Mouse (Mus musculus): ENCODE measurements around the gene Elp4. TPM values are rescaled to one million over a fixed set of nuclear protein-coding genes. Genes with fewer than 3 reads are reported as not detected.

Gene Elp4
- polyA plus RNA-seq, 1 experiment from 2014 or later, result 22.0 TPM

GRCm38 (mm10) chr2:105656456-105656855 is 247.9 kb downstream of the Elp4 start:
- no peak overlapping the region for H3K4me2 ChIP-seq
- ATAC-seq (replicated peaks; ENCODE audit: insufficient number of reproducible peaks, low FRiP score, low TSS enrichment), result no peak
- no peaks in the 10 kb centered on the region for H3K36me3 ChIP-seq (ENCODE audit: control insufficient read depth, insufficient read depth, low read length)
- no peaks in the 10 kb centered on the region for H3K9me3 ChIP-seq (replicated peaks; ENCODE audit: control insufficient read depth, low read length)
- H3K4me1 ChIP-seq (ENCODE audit: control insufficient read depth, insufficient read depth, low read length), result peaks cover 5% of the 10 kb centered on the region; the same call in 1 of the 2 replicates
- 76% methylated on average over 8 of the region's 8 CpGs for whole genome bisulfite sequencing (ENCODE audit: insufficient replicate concordance)
- H3K9ac ChIP-seq (ENCODE audit: low read depth, low read length), result no peak overlapping the region
- peaks cover 56% of the 10 kb centered on the region for H3K27me3 ChIP-seq (ENCODE audit: control insufficient read depth, insufficient read depth, low read length)
- H3K4me3 ChIP-seq (ENCODE audit: low read depth, low read length), result no peak overlapping the region
- no peak overlapping the region for H3K27ac ChIP-seq (ENCODE audit: low read depth, low read length)

Other genes starting within 250 kb of the Elp4 start
- gene Pax6, start 235.7 kb downstream of the Elp4 start, polyA plus RNA-seq (2014; fragmentation: Nextera tagmentation; extraction: Ambion mirVana), result 0.37 and 0.82 TPM in 2 replicates
- 111 and 113 TPM in 2 replicates for gene Immp1l, start 74 bp upstream of the Elp4 start, polyA plus RNA-seq (2014; fragmentation: Nextera tagmentation; extraction: Ambion mirVana)
- 31.4 and 33.1 TPM in 2 replicates for gene Dnajc24, start 99.0 kb upstream of the Elp4 start, polyA plus RNA-seq (2014; fragmentation: Nextera tagmentation; extraction: Ambion mirVana)

All from heart, embryonic 11.5 days (tissue).